28 mouse cellular contexts compared by ENCODE assay signal in the genomic region with DNA sequence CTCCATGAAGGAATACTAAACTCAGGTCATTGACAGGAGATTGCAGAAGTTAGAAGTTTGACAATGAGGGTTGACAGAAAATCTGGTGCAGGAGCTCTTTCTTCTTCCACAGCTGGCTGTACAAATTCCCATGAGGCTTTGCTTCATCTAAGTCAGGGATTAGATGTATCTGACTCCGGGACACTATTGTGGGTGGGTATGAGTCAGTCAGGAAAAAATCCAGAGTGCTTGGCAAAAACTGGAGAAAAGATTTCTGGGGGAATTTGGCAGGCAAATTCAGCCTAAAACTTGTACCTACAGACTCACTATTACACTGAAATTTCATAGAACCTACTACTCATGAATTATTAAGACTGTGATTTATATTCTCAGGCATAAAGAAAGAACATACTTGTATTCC. TPM values are rescaled to one million over a fixed set of nuclear protein-coding genes. Genes with fewer than 3 reads are reported as not detected.
DNase-seq lines count a peak whose midpoint lies in the region; ATAC-seq and TF ChIP-seq lines count a peak whose summit lies in the region.
"Had no signal": no experiment of that assay in that cellular context is flagged by ENCODE, and none has a peak within 500 bp of the region (broad histone marks: within the 10 kb centered on the region; RNA-seq: fewer than 3 reads in every experiment).

No protein-coding gene starts in this region.

- H3K9me3 ChIP-seq in forebrain, embryonic 13.5 days (replicated peaks) = no peaks in the 10 kb centered on the region
- H3K9me3 ChIP-seq: G1E; heart, embryonic 10.5 days; heart, embryonic 13.5 days had no signal

- H3K27ac ChIP-seq in embryonic fibroblast, embryonic 13.5 days (ENCODE audit: insufficient read depth, low read length) = peak overlapping the region; percentile 80; the same call in 1 of the 2 replicates
- H3K27ac ChIP-seq in forebrain, embryonic 13.5 days = no peak overlapping the region
- H3K27ac ChIP-seq: forebrain, embryonic 12.5 days; heart, embryonic 10.5 days; heart, embryonic 13.5 days; hindbrain, embryonic 14.5 days; hindbrain, postnatal 0 days had no signal

- no peak for TF ChIP-seq CTCF in embryonic fibroblast, embryonic 13.5 days (IDR thresholded peaks at IDR 0.05; ENCODE audit: borderline replicate concordance, insufficient read depth, low read length)

- H3K36me3 ChIP-seq in forebrain, embryonic 13.5 days (ENCODE audit: poor library complexity, severe bottlenecking) = no peaks in the 10 kb centered on the region
- H3K36me3 ChIP-seq: forebrain, embryonic 12.5 days; G1E had no signal

- no peak overlapping the region for H3K4me3 ChIP-seq in embryonic fibroblast, embryonic 13.5 days (ENCODE audit: insufficient read depth, low read length)
- no peak overlapping the region for H3K4me3 ChIP-seq in forebrain, embryonic 13.5 days
- H3K4me3 ChIP-seq: forebrain, embryonic 12.5 days; heart, embryonic 10.5 days; heart, embryonic 13.5 days had no signal

- ATAC-seq in frontal cortex, adult (ENCODE audit: low TSS enrichment) = peak; percentile 52
- no peak for ATAC-seq in forebrain, embryonic 13.5 days
- ATAC-seq: activated CD4-positive, CD25-positive, alpha-beta regulatory T cell, adult 4 months; forebrain, embryonic 16.5 days; hindbrain, postnatal 0 days; inflammation-experienced regulatory T-cells, adult 6 months; intestine, embryonic 16.5 days had no signal

- no peaks in the 10 kb centered on the region for H3K27me3 ChIP-seq in forebrain, embryonic 13.5 days
- H3K27me3 ChIP-seq: CH12.LX; forebrain, embryonic 12.5 days; heart, embryonic 13.5 days had no signal

- DNase-seq in frontal cortex, postnatal 14 days (ENCODE audit: low spot score in 2 of 2) = no peak
- peak; percentile 4 for DNase-seq in right cerebral cortex, adult 18-20 months
- no peak for DNase-seq in right cerebral cortex, postnatal 14 days
- DNase-seq in urinary bladder, adult 18-20 months (ENCODE audit: low spot score in 2 of 2) = no peak
- DNase-seq: adrenal gland, adult 8-10 months; adrenal gland, postnatal 25 days; B cell, adult 2 months; cerebellum, adult 18-20 months; cerebellum, adult 9-10 months; cerebellum, postnatal 14 days; gastrocnemius, postnatal 10 days; heart, adult 11 months; heart, postnatal 14 days; heart, postnatal 4 days had no signal

- TF ChIP-seq POLR2A in embryonic fibroblast, embryonic 13.5 days (IDR thresholded peaks at IDR 0.05; ENCODE audit: low read depth, low read length) = no peak

- no peak overlapping the region for H3K9ac ChIP-seq in forebrain, embryonic 13.5 days
- H3K9ac ChIP-seq: forebrain, embryonic 12.5 days; heart, embryonic 13.5 days; hindbrain, embryonic 14.5 days had no signal

- H3K4me1 ChIP-seq in embryonic fibroblast, embryonic 13.5 days (ENCODE audit: control insufficient read depth, insufficient read depth, low read length) = no peaks in the 10 kb centered on the region
- H3K4me1 ChIP-seq in forebrain, embryonic 13.5 days = no peaks in the 10 kb centered on the region
- H3K4me1 ChIP-seq: forebrain, embryonic 12.5 days; heart, embryonic 10.5 days; heart, embryonic 13.5 days had no signal

- H3K4me2 ChIP-seq in forebrain, embryonic 13.5 days = no peak overlapping the region
- H3K4me2 ChIP-seq: forebrain, embryonic 12.5 days; heart, embryonic 13.5 days; hindbrain, embryonic 14.5 days had no signal

- WGBS in forebrain, embryonic 13.5 days = 83% methylated on average over 1 of the region's 1 CpGs

RNA-seq across cellular contexts. Expression of a gene that starts 11.3 kb away (rescaled TPM):
- polyA plus RNA-seq in embryonic fibroblast, embryonic 13.5 days (2011; ENCODE audit: insufficient read length, low read depth, missing spikeins) = 31.8 and 143 TPM in 2 replicates
- polyA plus RNA-seq in forebrain, embryonic 13.5 days (2015; fragmentation: Nextera tagmentation; extraction: Ambion mirVana) = 2.6 and 4.7 TPM in 2 replicates
- polyA plus RNA-seq: activated CD4-positive, CD25-positive, alpha-beta regulatory T cell, adult 4 months; inflammation-experienced regulatory T-cells, adult 6 months had no signal
